Mouse (Mus musculus): ENCODE data around the gene Gstp3. TPM values are rescaled to one million over a fixed set of nuclear protein-coding genes. Genes with fewer than 3 reads are reported as not detected.

Gstp3 gene
- polyA plus RNA-seq, 1 experiment from 2014 or later: 105 TPM

DNA sequence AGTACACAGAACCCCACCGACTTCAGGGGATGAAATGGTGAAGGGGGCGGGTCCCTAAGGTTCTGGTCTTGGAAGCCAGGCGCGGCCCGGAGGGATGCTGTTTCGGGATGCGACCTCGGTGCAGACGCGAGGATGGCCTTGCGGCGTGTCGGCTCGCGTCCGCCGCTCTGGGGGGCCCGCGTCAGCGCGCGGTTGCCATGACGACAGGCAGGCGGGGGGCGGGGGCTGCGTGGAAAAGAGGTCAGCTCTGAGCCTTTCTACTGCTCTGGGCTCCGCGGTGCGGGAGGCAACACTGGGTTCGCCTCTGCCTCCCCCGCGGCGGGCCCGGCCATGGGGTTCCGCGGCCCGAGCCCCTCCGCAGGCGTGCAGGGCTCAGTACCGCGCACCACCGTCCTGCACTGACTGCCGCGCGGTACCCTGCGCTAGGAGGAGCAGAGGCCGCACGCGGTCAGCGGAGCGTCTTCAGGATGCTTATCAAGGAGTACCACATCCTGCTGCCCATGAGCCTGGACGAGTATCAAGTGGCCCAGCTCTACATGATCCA lies 41.4 kb upstream of the Gstp3 start:
- peak overlapping the region; percentile 65 for H3K9ac ChIP-seq (ENCODE audit: low read depth, low read length)
- WGBS (ENCODE audit: insufficient replicate concordance): 1% methylated on average over 52 of the region's 52 CpGs
- no peaks in the 10 kb centered on the region for H3K9me3 ChIP-seq (replicated peaks; ENCODE audit: control insufficient read depth, low read length)
- H3K4me1 ChIP-seq (ENCODE audit: control insufficient read depth, low read depth, low read length): peaks cover 46% of the 10 kb centered on the region
- H3K4me2 ChIP-seq (ENCODE audit: low read depth, low read length): peak overlapping the region; percentile 99
- H3K4me3 ChIP-seq (ENCODE audit: low read depth, low read length): peak overlapping the region; percentile 66
- H3K27ac ChIP-seq (ENCODE audit: low read length): no peak overlapping the region
- H3K36me3 ChIP-seq (ENCODE audit: control insufficient read depth, insufficient read depth): no peaks in the 10 kb centered on the region
- peaks cover 24% of the 10 kb centered on the region for H3K27me3 ChIP-seq (ENCODE audit: control insufficient read depth, insufficient read depth, low read depth, low read length)
- ATAC-seq (ENCODE audit: low read depth): no peak

DNA sequence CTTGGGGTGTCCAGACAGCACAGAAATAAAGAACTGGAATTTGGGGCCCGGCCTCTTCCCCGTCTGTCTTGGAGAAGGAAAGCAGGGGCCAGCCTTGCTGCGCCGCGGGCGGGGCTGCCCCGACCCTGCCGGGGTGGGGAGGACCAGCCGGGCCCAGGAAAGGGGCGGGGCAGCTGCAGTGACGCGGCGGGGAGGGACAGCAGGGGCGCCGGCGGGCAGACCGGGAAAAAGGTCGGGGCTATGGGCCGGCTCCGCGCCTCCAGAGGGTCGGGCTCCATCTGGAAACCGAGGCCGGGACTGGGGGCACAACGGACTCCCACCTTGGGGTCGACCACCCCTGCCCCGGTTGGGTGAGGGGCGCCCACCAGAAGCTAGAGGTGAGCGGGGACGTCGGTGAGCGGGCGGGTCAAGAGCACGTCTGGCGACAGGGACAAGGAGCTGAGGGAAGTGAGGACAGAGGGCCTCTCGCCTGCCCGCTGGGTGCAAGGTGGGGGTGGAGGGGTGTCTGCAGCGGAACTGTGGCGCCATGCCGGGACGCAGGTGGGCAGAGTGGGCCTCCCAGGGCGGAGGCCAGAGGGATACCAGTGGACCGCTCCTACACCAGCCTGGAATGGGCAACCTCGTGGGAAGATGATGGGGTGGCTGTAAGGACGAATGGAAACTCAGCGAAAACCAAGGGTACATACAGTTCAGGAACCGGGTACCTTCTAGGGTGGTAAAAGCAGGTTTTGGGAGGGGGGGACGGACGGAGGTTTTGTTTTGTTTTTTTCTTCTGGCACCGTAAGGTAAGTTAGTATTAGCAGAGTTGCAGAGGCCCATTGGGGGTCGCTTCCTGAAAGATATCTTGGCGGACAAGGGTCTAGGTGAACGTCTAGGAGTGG lies 40.7 kb upstream of the Gstp3 start, which contains the start of gene Pitpnm1:
Gene Pitpnm1 (plus strand): TSS at position 162 of the 881 bp plus-strand sequence.
- no peak for ATAC-seq (ENCODE audit: low read depth)
- WGBS (ENCODE audit: insufficient replicate concordance): 1% methylated on average over 53 of the region's 53 CpGs
- H3K4me2 ChIP-seq (ENCODE audit: low read depth, low read length): peak within 1 kb of the TSS; percentile 99

DNA sequence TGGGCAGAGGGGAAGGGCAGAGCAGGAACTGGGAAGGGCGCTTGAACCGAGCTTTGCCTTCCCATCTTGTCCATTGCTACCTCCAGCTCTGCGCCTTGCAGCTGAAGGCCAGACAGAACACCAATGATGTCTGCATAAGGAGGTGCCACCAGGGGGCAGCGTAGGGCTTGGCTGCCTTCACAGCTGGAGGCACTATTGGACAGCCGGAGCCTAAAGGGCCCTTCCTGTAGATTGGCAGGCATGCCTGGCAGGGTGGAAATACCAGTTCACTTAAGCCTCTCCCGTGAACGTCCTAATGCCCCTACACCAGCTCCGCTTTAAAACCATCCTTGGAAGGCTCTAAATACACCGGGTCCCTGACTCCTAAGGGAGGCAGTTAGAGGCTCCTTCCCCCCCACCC lies 39.7 kb upstream of the Gstp3 start:
- H3K27me3 ChIP-seq (ENCODE audit: control insufficient read depth, insufficient read depth, low read depth, low read length): peaks cover 24% of the 10 kb centered on the region
- WGBS (ENCODE audit: insufficient replicate concordance): 5% methylated on average over 9 of the region's 9 CpGs
- peak overlapping the region; percentile 86 for H3K4me3 ChIP-seq (ENCODE audit: low read depth, low read length)
- H3K36me3 ChIP-seq (ENCODE audit: control insufficient read depth, insufficient read depth): no peaks in the 10 kb centered on the region
- no peaks in the 10 kb centered on the region for H3K9me3 ChIP-seq (replicated peaks; ENCODE audit: control insufficient read depth, low read length)
- H3K27ac ChIP-seq (ENCODE audit: low read length): peak overlapping the region; percentile 83
- H3K4me1 ChIP-seq (ENCODE audit: control insufficient read depth, low read depth, low read length): peaks cover 46% of the 10 kb centered on the region
- no peak for ATAC-seq (ENCODE audit: low read depth)
- H3K9ac ChIP-seq (ENCODE audit: low read depth, low read length): peak overlapping the region; percentile 65
- peak overlapping the region; percentile 99 for H3K4me2 ChIP-seq (ENCODE audit: low read depth, low read length)

More for the DNA sequence above, 40.7 kb upstream of the Gstp3 start, which contains the start of gene Pitpnm1:
- peaks cover 24% of the 10 kb centered on the region for H3K27me3 ChIP-seq (ENCODE audit: control insufficient read depth, insufficient read depth, low read depth, low read length)
- H3K9me3 ChIP-seq (replicated peaks; ENCODE audit: control insufficient read depth, low read length): no peaks in the 10 kb centered on the region
- H3K4me3 ChIP-seq (ENCODE audit: low read depth, low read length): peak within 1 kb of the TSS; percentile 86
- peaks cover 46% of the 10 kb centered on the region for H3K4me1 ChIP-seq (ENCODE audit: control insufficient read depth, low read depth, low read length)
- H3K36me3 ChIP-seq (ENCODE audit: control insufficient read depth, insufficient read depth): no peaks in the 10 kb centered on the region
- peak within 1 kb of the TSS; percentile 65 for H3K9ac ChIP-seq (ENCODE audit: low read depth, low read length)
- peak within 1 kb of the TSS; percentile 83 for H3K27ac ChIP-seq (ENCODE audit: low read length)

DNA sequence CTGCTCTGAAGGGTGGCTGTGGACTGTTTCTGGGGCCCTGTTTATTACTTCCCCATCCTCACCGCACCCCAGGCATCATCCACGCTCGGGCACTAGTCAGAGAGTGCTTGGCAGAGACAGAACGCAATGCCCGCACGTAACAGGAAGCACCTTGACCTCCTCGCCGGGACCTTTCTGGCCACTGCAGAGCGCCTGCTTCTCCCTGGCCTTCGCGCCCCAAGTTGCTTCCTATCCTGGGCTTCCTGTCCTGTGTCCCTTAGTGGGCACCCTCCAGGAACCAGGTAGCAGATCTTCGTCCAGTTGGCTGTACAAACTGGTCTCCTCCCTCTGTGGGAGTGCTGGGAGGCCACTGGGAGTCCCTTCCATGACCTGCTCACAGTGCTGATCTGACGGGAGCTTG lies 39.1 kb upstream of the Gstp3 start:
- Histone ChIP-seq H3K36me3 (ENCODE audit: control insufficient read depth, insufficient read depth) (no peaks in the 10 kb centered on the region), H3K27me3 (ENCODE audit: control insufficient read depth, insufficient read depth, low read depth, low read length) (peaks cover 24% of the 10 kb centered on the region), H3K4me3 (ENCODE audit: low read depth, low read length) (peak overlapping the region; percentile 86), H3K4me2 (ENCODE audit: low read depth, low read length) (peak overlapping the region; percentile 99), H3K4me1 (ENCODE audit: control insufficient read depth, low read depth, low read length) (peaks cover 46% of the 10 kb centered on the region), H3K9me3 (replicated peaks; ENCODE audit: control insufficient read depth, low read length) (no peaks in the 10 kb centered on the region), H3K27ac (ENCODE audit: low read length) (peak overlapping the region; percentile 46), H3K9ac (ENCODE audit: low read depth, low read length) (peak overlapping the region; percentile 91; the same call in 1 of the 2 replicates)
- no peak for ATAC-seq (ENCODE audit: low read depth)
- 72% methylated on average over 13 of the region's 13 CpGs for WGBS (ENCODE audit: insufficient replicate concordance)

DNA sequence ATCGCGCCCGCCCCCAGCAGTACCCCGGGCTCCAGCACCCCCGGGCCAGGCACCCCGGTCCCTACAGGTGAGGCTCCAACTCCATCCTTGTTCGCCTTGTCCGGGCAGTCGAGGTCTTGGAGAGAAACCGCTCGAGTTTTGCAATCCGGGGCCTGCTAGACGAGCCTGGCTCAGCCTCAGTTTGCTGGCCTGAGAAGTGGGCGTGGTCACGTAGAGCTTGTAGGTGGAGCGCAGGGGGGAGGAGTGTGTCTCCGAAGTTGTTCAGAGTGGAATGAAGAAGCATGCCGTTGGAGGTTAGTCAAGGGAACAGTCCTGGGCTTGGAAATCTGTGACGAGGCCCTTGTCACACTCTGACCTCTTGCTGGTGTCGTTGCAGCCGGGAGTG lies 38.1 kb upstream of the Gstp3 start:
- no peaks in the 10 kb centered on the region for H3K36me3 ChIP-seq (ENCODE audit: control insufficient read depth, insufficient read depth)
- H3K4me1 ChIP-seq (ENCODE audit: control insufficient read depth, low read depth, low read length): peaks cover 46% of the 10 kb centered on the region
- H3K4me2 ChIP-seq (ENCODE audit: low read depth, low read length): peak overlapping the region; percentile 99
- H3K27ac ChIP-seq (ENCODE audit: low read length): peak overlapping the region; percentile 100
- peaks cover 24% of the 10 kb centered on the region for H3K27me3 ChIP-seq (ENCODE audit: control insufficient read depth, insufficient read depth, low read depth, low read length)
- H3K4me3 ChIP-seq (ENCODE audit: low read depth, low read length): peak overlapping the region; percentile 86
- ATAC-seq (ENCODE audit: low read depth): peak; percentile 68
- H3K9ac ChIP-seq (ENCODE audit: low read depth, low read length): peak overlapping the region; percentile 91
- H3K9me3 ChIP-seq (replicated peaks; ENCODE audit: control insufficient read depth, low read length): no peaks in the 10 kb centered on the region
- WGBS (ENCODE audit: insufficient replicate concordance): 1% methylated on average over 21 of the region's 21 CpGs

DNA sequence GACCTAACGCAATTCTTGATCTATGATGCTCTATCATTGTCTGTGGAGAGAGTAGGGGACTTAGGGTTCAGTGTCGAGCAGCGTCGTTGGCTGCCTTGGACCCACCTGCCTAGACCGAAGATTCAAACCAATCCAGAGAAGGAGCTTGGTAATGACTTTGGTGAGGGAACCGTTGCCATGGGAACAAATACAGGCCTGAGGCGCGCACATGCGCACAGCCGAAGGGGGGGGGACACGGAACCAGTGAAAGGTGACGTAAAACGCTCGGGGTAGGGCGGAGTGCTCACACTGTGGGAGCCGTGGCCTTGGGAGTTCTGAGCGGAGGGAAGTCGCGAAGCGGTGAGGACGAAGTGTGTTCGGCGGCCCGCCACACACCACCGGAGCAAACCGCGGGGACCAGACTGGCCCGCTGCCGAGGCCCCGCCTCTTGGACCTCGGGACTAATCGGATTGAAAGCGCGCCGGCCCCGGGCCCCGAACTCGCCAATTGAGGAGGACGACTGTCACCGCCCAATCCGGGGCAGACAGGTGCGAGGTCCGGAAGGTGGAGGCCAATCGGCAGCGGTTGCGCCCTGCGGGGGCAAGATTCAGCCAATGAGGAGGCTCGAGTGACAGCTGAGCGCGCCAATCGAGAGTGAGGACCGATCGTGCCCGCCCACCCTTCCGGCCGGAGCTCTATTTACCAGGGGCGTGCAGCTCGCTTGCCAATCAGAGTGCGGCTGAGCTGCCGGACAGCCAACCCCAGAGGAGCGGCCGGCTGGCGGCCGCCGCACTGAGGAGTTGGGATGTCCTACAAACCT lies 37.5 kb upstream of the Gstp3 start, which contains the start of gene Cdk2ap2:
Gene Cdk2ap2 (plus strand): TSS at position 541 of the 799 bp plus-strand sequence.
- H3K9ac ChIP-seq (ENCODE audit: low read depth, low read length): peak within 1 kb of the TSS; percentile 91
- ATAC-seq (ENCODE audit: low read depth): peak; percentile 90
- peaks cover 46% of the 10 kb centered on the region for H3K4me1 ChIP-seq (ENCODE audit: control insufficient read depth, low read depth, low read length)
- H3K27me3 ChIP-seq (ENCODE audit: control insufficient read depth, insufficient read depth, low read depth, low read length): peaks cover 20% of the 10 kb centered on the region
- WGBS (ENCODE audit: insufficient replicate concordance): under 1% methylated on average over 64 of the region's 65 CpGs
- peak within 1 kb of the TSS; percentile 86 for H3K4me3 ChIP-seq (ENCODE audit: low read depth, low read length)
- H3K9me3 ChIP-seq (replicated peaks; ENCODE audit: control insufficient read depth, low read length): no peaks in the 10 kb centered on the region
- peak within 1 kb of the TSS; percentile 99 for H3K4me2 ChIP-seq (ENCODE audit: low read depth, low read length)
- no peaks in the 10 kb centered on the region for H3K36me3 ChIP-seq (ENCODE audit: control insufficient read depth, insufficient read depth)
- H3K27ac ChIP-seq (ENCODE audit: low read length): peak within 1 kb of the TSS; percentile 100

DNA sequence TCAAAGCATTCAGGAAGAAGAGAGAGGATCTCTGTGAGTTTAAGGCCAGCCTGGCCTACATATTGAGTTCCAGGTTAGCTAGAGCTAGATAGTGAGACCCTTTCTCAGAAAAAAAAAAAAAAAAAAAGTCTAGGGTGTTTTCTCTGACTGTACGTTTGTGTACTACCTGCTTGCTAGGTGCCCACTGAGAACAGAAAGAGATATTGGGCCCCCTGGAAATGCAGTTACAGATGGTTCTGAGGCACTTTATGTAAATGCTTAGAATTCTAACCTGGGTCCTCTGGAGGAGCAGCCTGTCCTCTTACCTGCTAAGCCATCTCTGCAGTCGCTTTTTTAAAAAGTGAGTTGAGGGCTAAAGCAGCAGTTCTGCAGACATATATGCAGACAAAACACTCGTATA lies 36.4 kb upstream of the Gstp3 start:
- 57% methylated on average over 3 of the region's 3 CpGs for WGBS (ENCODE audit: insufficient replicate concordance)
- Histone ChIP-seq H3K27me3 (ENCODE audit: control insufficient read depth, insufficient read depth, low read depth, low read length) (peaks cover 10% of the 10 kb centered on the region), H3K27ac (ENCODE audit: low read length) (no peak overlapping the region), H3K9me3 (replicated peaks; ENCODE audit: control insufficient read depth, low read length) (no peaks in the 10 kb centered on the region), H3K36me3 (ENCODE audit: control insufficient read depth, insufficient read depth) (no peaks in the 10 kb centered on the region), H3K4me3 (ENCODE audit: low read depth, low read length) (no peak overlapping the region), H3K4me1 (ENCODE audit: control insufficient read depth, low read depth, low read length) (peaks cover 43% of the 10 kb centered on the region), H3K4me2 (ENCODE audit: low read depth, low read length) (peak overlapping the region; percentile 99; the same call in 1 of the 2 replicates), H3K9ac (ENCODE audit: low read depth, low read length) (no peak overlapping the region)
- ATAC-seq (ENCODE audit: low read depth): no peak

DNA sequence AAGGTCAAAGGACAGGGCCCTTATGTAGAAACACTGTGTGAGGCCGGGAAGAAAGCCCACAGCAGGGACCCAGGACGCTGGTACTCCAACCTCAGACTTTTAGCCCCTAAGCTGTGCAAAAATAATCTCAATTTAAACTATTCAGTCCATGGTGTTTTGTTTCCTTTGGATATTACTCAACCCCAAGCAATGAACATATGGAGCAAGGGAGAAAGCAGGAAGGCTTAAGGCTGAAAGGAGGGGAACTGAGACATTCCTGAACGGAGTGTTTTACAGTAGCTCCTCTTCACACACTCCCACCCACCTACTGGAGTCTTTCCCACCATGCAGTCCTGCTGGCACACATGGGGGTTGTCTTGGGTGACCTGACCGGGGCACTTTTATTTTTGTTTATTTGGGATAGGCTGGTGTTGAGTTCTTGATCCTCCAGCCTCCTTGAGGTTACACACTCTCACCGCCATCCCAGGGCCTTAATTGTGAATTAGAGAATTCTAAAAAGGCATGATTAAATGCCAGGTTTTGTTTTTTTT lies 35.5 kb upstream of the Gstp3 start:
- Histone ChIP-seq H3K27ac (ENCODE audit: low read length) (no peak overlapping the region), H3K27me3 (ENCODE audit: control insufficient read depth, insufficient read depth, low read depth, low read length) (peaks cover under 1% of the 10 kb centered on the region; the same call in 1 of the 2 replicates), H3K9me3 (replicated peaks; ENCODE audit: control insufficient read depth, low read length) (no peaks in the 10 kb centered on the region), H3K4me3 (ENCODE audit: low read depth, low read length) (no peak overlapping the region), H3K4me1 (ENCODE audit: control insufficient read depth, low read depth, low read length) (peaks cover 34% of the 10 kb centered on the region), H3K4me2 (ENCODE audit: low read depth, low read length) (no peak overlapping the region), H3K9ac (ENCODE audit: low read depth, low read length) (no peak overlapping the region), H3K36me3 (ENCODE audit: control insufficient read depth, insufficient read depth) (no peaks in the 10 kb centered on the region)
- WGBS (ENCODE audit: insufficient replicate concordance): 71% methylated on average over 5 of the region's 5 CpGs
- no peak for ATAC-seq (ENCODE audit: low read depth)
